Mouse (Mus musculus) testis, postnatal 10 days (tissue): ENCODE data around the gene Ttc33.

Experiments
- DNase-seq: peaks from one replicate; pipeline ENCODE4 v3.0.0; 2021; ENCODE audit warnings: low spot score

Gene Ttc33

DNA sequence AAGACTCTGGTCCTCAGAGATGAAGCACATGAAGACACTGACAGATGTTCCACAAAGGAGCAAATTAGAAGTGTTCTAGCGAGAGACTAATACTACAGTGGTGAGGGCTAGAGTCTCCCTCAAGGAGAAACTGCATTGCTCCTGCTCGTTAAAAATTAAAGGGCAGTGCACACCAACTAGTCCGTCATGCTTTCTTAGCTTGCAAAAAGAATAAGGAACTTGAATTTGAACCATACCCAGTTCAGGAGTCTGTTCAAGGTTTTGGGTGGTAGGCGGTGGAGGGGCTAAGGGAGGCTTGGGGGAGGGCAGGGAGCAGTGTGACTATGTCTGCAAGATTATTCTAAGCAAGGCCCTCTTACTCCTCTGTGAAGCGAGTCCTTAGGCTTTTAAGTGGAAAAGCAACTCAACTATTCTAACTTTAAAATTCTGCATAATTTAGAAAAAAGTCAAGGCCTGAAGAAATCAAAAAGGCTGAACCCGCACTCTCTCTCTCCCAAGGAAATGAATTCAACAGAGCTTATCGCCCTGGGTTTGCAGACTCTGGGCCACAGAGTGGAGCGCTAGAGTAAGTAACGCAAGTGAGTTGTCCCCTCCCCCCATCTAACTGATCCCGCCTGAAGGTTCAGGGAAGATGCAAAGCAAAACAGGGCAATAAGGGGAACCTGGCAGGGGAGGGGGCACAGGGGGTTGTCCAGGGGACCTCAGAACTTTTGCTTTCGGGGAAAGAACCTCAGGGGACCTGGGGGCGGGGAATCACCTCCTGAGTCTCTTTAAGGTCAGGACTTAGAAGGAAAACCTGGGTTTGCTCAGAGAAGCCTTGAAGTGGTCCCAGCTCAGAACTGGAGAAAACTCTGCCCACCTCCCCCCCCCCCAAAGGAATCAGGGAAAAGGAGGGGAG is 56.2 kb downstream of the Ttc33 start:
- peak; percentile 45 for DNase-seq

GRCm38 (mm10) chr15:5242241-5243035 is 57.1 kb downstream of the Ttc33 start:
- DNase-seq = no peak

DNA sequence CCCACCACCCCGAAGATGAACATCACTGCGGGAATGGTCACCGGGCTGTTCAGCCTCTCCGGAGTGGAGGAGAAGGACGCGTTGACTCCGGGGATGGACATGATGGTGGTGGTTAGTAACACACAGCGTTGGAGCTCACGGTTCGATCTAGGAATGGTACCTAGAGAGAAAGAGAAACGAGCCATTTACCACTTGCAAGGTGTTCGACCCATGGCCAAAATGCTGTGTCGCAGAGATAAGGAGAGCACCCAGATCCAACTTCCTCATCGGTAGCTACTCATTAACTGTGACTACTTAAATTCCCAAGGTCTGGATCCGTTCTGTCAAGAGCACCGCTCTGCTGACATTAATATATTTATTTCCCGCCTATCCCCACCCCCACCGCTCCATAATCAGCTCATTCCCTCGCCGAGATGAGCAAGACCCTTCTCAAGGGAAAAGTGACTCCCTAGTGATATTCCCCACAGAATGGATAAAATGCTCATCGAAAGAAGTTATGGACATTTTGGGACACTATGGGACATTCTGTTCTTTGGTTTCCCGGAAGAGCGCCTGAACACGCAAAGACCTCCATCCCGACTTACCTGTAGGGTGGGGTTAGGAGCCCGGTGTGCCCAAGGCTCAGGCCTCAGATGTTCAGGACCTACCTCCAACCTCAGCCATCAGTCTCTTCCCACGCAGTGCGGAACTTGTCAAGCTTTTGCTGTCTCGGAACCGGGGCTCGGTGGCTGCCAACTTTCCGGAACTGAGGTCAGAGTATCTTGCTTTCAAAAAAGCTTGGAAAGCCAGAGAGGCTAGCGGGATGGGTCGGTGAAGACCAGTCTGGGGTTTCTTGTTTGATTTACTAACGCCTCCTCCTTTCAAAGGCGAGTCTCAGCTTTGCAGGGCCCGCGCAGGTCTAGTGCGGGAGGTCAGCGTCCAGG is 58.0 kb downstream of the Ttc33 start:
- no peak for DNase-seq

GRCm38 (mm10) chr15:5243959-5244905 is 58.9 kb downstream of the Ttc33 start, which contains the start of gene Ptger4:
TSS of gene Ptger4 (minus strand) at chr15:5244187.
- DNase-seq = peak; percentile 95

GRCm38 (mm10) chr15:5250182-5250581 is 64.9 kb downstream of the Ttc33 start:
- no peak for DNase-seq

GRCm38 (mm10) chr15:5260183-5260582 is 74.9 kb downstream of the Ttc33 start:
- DNase-seq = no peak

DNA sequence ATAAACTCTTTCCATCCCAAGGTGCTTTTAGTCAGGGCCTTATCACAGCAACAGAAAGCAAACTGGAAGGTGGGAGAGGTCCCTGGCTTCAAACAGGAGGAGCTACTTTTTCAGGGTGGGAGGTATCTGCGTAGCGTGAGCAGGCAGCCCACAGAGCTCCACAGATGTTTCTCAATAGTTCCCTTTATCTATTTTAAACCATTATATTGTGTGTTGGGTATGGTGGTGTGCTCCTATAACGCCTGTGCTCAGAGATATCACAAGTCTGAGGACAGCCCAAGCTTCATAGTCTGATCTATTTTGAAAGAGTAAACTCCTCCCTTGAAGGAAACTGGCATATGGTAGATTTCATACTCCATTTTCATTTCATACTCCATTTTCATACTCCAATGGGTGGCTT is 75.7 kb downstream of the Ttc33 start:
- no peak for DNase-seq

GRCm38 (mm10) chr15:5262095-5262667 is 76.9 kb downstream of the Ttc33 start:
- no peak for DNase-seq

DNA sequence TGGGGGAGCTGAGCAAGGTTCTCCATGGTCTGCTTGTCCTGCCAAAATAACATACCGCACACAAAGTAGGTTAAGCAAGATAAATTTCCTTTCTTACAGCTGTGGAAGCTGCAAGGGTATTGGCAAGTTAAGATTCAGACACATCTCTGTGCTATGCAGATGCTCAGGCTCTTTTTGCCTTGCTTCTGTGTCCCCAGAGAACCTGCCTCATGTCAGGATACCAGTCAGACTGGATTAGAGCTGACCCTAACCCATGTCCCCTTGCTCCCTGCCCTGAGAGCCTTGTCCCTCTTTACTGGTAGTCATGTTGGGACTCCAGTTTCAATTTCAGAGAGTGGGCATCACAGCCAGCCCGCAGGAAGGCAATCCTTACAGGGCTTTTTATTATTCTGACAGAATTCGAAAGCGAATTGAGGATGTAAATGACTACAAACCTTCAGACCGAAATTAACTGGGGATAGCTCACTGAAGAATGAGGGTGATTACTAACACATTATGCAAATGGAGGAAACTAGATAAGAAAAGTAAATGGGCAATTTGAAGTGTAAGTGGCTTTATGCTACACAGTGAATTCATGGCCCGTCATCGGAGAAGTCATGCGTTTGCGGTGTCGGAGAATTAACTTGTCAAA is 77.7 kb downstream of the Ttc33 start:
- DNase-seq = no peak

DNA sequence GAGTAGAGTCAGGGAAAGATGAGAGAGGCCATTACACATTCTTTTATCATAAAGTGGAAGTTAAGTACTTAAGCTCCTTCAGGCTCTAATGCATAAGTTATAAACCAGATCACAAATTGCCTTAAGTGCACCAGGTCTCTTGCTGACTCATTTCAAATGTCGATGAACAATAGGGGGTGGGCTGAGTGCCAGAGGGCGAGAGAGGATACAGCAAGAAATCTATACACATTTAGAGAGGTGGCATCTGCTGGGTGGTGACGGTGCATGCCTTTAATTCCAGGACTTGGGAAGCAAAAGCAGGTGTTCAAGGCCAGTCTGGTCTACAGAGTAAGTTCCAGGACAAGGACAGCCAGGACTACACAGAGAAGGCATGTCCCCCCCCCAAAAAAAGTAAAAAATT is 80.8 kb downstream of the Ttc33 start:
- DNase-seq = no peak
